Mouse (Mus musculus): ENCODE data around the gene Ptch2.

The Ptch2 gene

DNA sequence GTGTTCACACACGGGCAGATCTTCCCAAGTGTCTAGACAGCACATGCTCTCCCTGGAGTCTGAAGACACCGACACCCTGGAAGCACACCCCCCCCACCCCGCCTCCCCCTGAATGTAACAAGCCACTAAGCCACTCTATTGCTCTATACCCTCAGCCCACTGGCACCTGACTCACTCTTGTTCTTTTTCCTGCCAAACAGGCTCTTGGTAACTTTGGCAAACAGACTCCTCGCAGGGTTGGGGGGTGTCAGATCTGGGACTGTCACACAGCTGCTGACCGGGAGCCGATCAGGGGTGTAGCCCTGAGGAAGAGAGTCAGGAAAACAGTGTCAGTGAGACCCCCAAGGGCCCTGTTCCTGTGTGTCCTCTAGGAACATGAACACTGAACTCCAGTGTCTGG is 35.3 kb downstream of the Ptch2 start:
- no peak for DNase-seq

DNA sequence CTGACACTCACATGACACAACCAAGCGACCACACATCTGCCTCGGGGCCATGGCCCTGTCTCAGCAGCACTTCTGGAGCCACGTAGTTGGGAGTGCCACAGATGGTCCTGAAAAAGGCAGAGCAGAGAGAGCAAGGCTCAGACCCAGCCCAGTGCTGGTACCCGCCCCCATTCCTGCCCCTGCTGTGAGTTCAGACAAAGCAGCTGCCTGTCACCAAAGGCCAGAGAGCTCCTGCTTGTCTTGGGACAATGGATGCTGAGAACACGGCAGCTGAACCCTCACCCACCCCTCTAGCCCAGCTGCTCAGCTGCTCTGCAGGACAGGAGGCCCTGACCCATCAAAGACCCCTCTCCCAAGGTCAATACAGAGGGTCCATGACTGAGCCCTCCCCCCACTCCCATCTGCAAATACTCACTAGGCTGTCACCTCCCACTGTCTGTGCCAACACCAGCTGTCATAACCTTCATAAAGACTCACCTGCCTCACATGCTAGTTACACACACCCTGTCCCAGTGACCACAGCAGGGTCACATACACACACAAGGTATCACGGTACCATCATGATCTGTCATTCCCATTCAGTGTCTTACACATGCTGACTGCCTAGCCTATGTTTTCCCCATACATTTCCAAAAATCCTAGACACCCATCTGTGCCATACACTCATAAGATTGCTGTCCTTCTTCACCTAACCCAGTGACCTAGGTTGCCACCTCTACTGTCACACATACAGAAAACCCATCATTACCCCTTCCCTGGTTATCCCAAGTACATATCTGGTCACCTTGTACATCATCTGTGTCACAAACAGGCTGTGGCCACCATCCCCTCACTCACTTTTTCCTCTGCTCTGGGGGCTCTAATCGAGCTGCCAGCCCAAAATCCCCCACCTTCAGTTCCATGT is 36.3 kb downstream of the Ptch2 start:
- DNase-seq: no peak

DNA sequence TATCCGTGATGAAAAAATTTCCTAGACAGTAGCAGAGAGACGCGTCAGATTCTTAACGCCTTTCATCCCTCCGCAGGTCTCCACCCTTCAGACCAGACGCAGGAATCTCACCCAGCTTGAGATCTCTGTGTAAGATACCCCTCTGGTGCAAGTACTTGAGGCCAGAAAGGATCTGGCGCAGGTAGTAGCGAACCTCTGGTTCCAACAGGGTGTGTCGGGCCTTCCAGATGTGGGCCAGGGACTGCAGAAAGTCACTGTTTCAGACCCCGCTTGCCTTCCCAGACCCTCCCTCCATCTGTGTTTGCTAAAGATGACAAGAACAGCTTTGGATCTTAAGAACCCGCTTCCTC is 36.9 kb downstream of the Ptch2 start:
- DNase-seq: no peak

DNA sequence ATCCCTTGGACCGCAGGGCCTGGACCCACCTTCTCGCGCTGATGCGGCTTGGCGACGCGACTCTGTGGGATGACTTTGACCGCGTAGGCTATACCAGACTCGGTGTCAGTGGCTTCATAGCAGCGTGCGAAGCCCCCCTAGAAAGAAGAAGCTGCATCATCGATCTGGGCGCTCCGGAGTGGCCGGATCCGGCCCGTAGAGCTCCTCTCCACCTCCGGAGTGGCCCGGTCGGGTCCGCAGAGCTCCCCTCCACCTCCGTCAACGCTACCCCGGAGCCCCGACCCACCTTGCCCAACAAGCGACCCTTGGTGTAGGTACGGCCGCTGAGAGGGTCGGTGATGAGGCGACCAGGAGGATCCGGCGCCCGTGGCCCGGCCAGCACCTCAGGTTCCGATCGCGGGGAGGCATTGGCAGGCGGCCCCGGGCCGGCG is 37.5 kb downstream of the Ptch2 start:
- peak; percentile 22 for DNase-seq

DNA sequence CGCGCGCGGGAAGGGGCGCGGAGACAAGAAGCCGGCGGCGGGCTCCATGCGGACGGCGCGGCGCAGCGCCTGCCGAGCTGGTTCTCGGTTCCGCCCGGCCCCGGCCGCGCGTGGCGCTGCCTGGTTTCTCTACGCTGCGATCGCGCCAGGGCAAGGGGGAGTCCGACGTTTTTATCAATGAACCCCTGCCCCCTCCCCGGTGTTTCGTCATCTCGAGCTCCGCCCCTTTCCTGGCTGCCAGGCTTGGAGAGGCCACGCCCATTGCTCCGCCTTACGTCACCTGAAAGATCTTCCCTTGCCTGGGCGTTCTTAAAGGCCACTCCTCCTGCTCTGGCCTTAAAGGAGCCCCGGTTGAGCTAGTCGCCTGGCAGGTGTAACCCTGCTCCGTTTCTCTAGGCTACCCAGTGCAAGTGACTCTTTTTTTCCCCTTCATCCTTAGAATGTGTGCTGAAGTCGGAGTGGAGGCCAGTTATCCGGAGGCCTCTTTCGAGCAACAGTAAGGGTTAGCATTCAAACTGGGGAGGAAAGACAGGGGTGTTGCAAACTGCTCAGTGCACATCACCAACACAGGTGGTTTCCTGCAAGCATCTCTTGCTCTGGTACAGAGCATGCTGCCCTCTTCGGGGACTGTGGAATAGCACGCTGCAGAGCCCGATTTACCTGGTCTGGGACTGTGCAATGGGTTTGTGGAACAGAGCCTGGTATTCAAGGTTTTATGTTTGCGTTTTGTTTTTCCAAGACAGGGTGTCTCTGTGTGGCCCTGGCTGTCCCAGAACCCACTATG is 38.1 kb downstream of the Ptch2 start, which contains the start of gene Plk3:
TSS of gene Plk3 (minus strand) at position 147 of the 784 bp plus-strand sequence.
- DNase-seq: peak; percentile 99

DNA sequence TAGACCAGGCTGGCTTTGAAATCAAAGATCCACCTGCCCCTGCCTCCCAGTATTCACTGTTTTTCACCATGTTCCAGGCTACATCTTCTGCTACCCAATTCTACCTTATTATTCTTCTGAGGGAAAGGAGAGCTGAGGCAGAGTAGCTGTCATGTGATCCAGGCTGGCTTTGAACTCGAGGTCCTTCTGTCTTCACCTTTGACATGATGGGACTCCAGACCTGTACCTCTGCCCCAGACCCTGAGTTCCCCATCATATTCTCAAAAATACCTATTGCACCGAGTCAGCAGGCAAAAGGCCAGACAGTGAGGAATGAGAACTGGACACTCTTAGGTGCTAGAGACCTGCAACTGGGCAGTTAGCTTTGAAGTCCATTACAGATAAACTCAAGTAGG is 38.7 kb downstream of the Ptch2 start:
- no peak for DNase-seq

DNA sequence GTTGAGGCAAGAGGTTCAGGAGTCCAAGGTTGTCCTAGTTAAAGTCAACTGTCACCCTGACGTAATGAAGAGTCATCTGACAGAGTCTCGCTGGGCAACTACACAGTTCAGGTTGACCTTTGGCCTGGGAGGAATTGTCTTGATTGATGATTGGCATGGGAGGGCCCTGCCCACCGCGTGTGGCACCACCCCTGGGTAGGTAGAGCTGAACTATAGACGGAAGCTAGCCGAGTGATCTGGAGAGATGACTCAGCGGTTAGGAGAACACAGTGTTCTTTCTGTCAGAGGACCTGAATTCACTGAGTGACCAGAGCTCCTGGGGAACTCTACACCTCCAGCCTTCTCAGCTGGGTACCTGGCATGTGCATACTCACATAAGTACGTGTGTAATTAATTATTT is 40.2 kb downstream of the Ptch2 start:
- peak; percentile 84 for DNase-seq

DNA sequence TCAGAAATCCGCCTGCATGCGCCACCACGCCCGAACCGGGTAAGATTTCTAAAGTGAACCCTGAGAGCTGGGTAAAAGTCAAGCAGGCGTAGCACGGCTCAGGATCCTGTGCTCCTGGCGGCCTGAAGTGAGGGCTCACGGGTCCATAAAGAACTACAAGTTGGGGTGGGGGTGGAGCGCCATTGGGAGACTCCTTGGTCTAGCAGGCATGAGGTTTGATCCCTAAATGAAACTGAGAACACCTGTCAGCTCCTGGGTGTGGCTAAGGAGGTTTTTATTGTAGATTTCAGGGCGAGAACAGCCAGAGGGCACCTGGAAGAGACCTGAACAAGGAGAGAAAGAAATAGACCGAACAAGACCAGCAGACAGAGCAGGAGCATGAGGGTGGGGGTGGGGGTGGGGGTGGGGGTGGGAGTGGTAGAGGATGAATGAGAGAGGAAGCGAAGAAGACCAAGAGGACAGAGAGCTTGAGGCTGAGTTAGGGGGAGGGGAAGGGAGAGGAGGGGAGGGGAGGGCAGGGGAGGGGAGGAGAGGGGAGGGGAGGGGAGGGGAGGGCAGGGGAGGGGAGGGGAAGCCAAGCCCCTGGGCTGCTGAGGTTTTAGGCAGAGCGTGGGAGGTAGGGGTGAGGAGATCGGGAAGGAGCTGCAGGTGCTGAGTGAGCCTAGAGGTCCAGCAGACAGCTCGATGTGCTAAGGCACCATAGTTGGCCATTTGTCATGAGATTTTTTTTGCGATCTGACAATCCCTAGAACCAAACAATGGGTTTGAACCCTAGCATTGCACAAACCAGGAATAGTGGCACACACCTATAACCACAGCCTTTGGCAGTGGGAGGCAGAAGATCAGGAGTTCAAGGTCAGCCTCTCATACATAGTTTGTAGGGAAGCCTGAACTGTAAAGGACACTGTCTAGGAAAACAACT is 42.7 kb downstream of the Ptch2 start:
- DNase-seq: no peak

DNA sequence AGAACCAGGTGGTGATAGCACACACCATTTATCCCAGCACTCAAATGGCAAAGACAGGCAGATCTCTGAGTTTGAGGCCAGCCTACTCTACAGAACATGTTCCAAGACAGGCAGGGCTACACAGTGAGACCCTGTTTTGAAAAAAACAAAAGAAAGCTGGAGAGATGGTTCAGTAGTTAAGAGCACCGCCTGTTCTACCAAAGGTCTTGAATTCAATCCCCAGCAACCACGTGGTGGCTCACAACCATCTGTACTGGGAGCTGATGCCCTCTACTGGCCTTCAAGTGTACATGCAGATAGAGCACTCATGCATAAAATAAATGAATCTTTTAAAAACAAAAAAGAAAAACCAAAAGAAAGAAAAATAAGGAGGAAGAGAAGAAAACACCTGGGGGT is 43.3 kb downstream of the Ptch2 start:
- peak; percentile 57 for DNase-seq

DNA sequence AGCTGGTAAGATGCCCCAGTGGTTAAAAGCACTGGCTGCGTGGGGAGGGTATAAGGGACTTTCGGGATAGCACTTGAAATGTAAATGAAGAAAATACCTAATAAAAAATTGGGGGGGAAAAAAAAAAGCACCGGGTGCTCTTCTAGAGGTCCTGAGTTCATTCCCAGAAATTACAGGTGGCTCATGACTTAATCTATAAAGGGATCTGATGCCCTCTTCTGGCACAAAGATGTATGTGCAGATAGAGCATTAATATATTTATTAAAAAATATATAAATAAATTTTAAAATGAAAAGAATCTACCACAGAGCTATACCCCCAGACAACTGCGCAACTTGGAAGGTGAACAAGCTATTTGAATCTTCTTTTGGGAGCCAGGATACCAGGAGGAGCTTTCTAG is 44.7 kb downstream of the Ptch2 start:
- DNase-seq: no peak

DNA sequence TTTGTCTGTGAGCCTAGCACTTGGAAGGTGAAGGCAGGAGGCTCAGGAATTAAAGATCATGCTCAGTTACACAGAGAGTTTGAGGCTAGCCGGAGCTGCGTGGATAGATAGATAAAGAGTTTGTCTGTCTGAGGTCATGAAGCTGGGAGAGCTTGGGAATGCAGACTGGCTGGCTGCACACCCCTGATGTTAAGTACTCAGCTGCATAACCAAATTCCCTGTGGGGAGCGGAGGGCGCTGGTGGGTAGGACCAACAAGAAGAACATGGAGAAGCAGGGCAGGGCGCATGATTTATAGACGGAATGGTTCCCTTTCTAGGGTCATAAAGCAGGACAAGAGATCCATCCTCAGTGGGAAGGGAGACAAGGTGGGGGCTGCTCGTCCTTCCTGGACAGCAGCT is 47.1 kb downstream of the Ptch2 start:
- DNase-seq: no peak

DNA sequence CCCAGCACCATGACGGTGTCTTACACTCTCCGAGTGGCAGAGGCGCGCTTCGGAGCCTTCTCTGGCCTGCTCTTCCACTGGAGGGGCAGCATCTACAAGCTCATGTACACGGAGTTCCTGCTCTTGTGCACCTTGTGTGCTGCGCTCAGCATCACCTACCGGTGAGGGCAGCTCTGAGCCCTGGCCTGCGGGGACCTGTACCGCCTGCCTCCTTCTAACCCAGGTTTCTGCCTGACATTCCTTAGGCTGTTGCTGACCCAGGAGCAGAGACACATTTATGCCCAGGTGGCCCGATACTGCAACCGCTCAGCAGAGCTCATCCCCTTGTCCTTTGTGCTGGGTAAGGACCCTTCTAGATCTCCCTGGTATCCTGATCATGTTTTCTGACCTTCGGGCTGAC is 49.4 kb downstream of the Ptch2 start:
- no peak for DNase-seq

DNA sequence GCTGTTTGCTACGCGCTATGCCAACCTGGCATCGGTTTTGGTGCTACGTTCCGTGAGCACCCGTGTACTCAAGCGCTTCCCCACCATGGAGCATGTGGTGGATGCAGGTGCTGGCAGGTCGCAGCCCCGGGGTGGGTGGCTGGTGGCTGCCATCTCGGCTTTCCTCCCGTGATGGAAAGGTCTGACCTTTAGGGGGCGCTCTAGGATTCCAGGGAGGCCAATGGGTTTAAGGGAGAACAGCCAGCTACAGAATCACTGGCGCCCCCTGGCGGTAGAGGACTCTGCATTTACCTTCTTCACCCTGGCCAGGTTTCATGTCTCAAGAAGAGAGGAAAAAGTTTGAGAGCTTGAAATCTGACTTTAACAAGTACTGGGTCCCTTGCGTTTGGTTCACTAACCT is 50.3 kb downstream of the Ptch2 start:
- peak; percentile 91 for DNase-seq

DNA sequence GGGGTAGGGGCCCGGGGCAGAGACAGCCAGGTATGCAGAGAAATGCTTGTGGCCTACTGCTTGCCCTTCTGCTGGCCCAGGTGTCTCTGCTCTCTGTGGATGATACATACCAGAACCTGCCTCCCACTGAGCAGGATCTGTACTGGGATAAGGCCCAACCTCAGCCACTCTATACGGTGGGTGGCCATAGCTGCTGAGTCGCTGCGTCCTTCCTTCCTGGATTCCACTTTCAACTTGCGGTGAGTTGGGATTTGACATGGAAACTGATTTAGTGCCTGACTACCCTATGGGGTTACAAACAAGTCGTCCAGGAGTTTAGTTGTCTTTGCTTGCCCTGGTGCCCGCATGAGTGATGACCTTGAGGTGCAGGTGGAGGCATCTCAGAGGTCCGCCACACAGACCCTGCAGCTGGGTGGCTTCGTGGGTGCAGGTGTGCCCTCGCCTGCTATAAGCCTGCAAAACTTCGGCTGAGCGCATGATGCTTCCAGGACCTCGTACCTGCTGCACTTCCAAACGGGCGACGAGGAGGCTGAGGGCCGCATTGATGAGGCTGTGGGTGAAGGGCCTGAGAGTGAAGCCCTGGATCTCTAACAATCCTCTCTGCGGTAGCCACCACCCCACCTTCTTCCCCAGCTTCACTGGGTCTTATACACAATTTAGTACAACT is 52.3 kb downstream of the Ptch2 start:
- no peak for DNase-seq

DNA sequence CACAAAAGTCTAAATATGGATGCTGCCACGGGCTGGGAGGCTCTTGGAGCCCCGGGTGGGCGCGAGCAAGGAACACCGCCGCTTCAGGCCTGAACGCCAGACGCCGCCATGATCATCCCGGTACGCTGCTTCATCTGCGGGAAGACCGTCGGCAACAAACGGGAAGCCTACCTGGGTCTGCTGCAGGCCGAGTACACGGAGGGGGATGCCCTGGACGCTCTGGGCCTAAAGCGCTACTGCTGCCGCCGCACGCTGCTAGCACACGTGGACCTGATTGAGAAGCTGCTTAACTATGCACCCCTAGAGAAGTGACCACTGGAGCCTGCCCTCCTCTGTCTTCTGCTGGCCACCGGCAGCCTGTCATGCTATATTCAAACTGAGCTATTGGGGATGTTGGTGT is 52.9 kb downstream of the Ptch2 start:
- no peak for DNase-seq

DNA sequence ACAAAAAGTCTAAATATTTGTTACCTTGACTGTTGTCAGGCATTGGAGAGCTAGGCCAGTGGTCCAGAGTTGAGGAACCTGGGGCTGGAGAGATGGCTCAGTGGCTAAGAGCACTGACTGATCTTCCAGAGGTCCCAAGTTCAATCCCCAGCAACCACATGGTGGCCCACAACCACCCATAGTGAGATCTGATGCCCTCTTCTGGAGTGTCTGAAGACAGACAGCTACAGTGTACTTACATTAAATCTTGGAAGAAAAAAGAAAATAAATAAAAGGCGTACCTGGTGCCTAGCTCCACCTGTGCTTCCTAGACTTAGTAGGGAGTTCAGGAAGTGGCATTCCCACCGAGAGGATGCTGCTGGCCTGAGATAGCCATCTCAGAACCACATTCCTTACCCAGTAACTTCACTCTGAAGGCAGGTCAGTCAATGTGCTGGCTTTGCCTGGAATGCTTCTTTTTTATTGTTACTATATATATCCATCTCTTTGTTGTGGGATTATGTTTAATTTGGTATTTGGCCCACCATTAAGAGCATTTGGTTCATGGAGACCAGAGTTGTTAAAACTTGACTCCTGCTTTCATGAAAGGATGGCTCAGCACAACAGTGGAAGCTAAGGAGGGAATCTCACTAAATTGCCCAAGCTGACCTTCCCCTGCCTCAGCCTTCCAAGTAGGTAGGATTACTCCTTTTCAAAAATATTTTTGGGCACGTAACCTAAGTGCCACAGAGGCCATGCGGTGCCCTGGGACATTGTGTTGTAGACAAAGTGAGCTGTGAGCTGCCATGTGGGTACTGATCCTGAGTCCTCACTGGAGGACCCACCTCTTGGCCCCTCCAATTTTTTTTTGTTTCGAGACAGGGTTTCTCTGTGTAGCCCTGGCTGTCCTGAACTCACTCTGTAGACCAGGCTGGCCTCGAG is 53.7 kb downstream of the Ptch2 start:
- no peak for DNase-seq

DNA sequence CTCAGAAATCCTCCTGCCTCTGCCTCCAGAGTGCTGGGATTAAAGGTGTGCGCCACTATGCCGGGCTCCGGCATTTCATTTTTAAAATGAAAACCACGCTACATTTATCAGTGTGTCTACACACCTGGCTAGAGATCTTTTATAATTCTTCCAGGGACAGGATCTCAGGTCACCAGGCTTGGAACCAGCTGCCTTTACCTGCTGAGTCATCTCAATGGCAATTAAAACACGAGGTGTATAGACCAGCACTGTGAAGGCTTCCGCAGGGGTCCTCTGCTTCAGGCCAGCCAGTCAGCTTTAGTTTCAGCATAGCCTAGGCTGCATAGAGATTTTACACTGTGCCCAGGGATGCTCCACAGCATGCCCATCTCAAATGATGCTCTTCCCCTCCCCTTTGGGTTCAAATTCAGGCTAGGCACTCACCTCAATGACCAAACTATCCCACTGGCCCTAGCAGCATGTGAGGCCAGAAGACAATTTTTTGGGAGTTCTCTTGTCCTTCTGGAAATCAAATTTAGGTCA is 54.4 kb downstream of the Ptch2 start:
- DNase-seq: no peak

DNA sequence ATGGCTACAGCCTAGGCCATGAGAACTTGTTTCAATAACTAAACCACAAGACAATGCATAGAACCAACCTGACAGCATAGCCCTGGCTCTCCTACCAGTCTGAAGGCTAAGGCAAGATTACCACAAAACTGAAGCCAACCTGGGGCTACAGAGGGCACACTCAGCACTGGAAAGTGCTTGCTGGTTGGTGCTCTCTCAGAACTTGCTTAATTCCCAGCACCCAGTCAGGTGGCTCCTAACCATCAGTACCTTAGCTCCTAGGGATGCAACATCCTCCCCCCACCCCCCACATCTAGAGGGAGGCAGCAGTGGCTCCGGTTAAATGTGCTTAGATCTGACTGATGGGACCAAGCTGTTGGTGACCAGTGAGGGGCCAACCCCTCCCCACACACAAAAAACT is 55.5 kb downstream of the Ptch2 start:
- no peak for DNase-seq

DNA sequence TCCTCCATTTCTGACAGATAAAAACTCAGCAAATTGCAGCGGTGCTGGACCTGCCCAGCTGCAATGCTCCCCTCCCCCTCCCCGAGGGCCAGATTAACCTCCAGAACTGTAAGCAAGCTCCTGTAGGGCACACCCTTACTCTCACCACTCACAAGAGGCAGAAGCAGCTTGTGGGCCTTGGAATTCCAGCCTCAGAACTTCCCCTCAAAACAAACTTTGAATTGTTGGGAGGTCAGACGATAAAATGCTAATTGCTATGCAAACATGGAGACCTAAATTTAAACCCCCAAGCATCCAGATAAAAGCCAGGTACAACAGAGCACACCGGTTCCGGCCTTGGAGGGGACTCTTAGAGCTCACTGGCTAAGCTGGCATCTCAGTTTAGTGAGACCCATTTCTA is 56.8 kb downstream of the Ptch2 start:
- DNase-seq: no peak

DNA sequence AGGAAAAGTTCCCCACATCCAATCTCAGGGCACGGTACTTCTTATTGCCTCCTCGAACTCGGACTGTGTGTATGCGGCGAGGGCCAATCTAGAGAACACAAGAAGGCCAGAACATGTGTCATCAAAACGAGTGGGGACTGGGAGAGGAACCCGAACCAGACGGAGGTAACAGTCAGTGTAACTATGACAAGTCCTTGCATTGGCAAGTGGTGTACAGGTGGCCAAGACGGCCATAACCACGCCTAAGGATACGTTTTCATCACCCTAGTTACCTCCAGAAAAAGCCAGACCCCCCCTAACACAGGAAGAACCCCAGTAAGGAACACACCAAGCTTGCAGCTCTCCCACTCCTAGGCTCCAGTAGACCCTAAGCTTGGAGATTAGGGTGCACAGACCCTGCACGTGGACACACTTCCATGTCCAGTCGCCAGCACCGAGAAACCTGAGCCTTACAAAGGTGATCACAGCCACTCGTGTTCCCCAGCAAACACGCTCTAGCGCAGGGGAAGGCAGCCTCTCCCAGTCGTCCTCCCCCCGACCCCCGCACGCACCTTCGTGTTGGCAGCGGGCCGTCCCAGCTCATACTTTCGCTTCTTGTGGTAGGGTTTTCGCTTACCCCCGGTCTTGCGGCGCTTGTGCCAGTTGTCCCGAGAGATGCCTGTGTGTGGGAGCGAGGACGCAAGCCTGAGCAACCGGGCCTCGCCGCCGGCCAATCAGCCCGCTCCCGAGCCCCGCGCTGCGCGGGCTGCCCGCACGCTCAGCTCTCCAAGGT is 59.3 kb downstream of the Ptch2 start:
- DNase-seq: no peak
